Mouse (Mus musculus): ENCODE data around the gene Dgcr2.

DNA sequence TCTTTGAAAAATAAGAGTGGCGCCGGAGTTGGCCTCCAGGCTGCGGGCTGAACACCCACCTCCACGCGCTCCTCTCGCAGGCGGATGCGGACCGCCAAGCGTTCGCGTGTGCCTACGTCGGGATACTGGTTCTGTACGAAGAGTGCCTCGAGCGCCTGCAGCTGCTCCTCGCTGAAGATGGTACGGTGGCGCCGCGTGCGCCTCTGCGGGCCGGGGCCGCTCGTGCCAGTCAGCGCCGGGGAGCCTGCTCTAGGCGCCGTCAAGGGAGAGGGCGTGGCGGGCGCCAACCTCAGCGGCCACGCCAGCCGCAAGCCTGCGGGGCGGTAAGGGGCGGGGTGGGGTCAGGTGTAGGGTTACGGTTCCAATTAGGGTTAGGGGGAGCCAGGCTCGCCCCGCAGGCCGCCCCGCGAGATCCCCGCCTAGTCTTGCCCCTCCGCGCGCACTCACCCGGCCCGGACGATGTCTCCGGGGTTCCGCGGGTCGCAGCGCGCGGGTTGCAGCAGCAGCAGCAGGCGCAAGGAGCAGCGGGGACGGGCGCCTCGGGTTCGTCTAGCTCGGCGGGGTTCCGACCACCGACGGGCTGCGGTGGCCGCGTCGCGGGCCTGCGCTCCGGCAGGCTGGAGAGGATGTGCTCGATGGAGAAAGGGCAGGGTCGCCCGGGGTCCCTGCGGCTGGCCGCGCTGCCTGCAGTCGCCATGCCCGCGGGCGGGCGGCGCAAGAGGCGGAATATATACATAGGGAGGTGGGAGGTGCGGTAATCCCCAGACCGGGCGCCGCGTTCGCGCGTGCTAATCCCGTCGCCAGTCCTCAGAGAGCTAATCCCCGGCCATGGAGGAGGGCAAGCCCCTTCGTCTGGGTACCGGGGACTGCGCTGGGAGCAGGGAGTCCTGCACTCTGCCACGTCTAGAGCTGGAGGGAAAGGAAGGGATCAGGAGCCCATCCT is 16.2 kb upstream of the Dgcr2 start, which contains the start of gene Gsc2:
- TF ChIP-seq CTCF (IDR thresholded peaks at IDR 0.05; ENCODE audit: low read depth, low read length) (no peak), EP300 (IDR thresholded peaks at IDR 0.05; ENCODE audit: insufficient read depth, low read depth, low read length) (no peak)
